ENCODE assay signal across 8 mouse cellular contexts in genomic region chr11:78189234-78190040, GRCm38 (mm10). TPM values are rescaled to one million over a fixed set of nuclear protein-coding genes. Genes with fewer than 3 reads are reported as not detected.
A peak's percentile ranks its signal among the peaks of the same experiment; 100 is the strongest.
DNase-seq lines count a peak whose midpoint lies in the region; ATAC-seq and TF ChIP-seq lines count a peak whose summit lies in the region.

No protein-coding gene starts in this region.

- ATAC-seq in forebrain, embryonic 14.5 days, result peak; percentile 88
- 0 out of 2 replicates have a peak, but pooled peaks have one; percentile 6 for ATAC-seq in neutrophil, adult 5-6 weeks (ENCODE audit: extremely low read depth, insufficient number of reproducible peaks, low FRiP score, poor library complexity, severe bottlenecking)

- TF ChIP-seq CTCF in C2C12 (IDR thresholded peaks at IDR 0.05; ENCODE audit: control insufficient read depth, insufficient read depth, insufficient read length), result no peak

- H3K9ac ChIP-seq in forebrain, embryonic 14.5 days (ENCODE audit: low read length), result peak overlapping the region; percentile 93

- peak overlapping the region; percentile 82 for H3K4me3 ChIP-seq in C2C12 (ENCODE audit: insufficient read depth, poor library complexity, severe bottlenecking)
- H3K4me3 ChIP-seq in forebrain, embryonic 14.5 days (ENCODE audit: low read depth, low read length), result peak overlapping the region; percentile 70

- H3K27me3 ChIP-seq in C2C12 (ENCODE audit: control insufficient read depth, insufficient read depth, insufficient read length), result no peaks in the 10 kb centered on the region
- no peaks in the 10 kb centered on the region for H3K27me3 ChIP-seq in forebrain, embryonic 14.5 days (replicated peaks; ENCODE audit: control insufficient read depth, insufficient read depth, low read length)

- H3K9me3 ChIP-seq in forebrain, embryonic 14.5 days (replicated peaks; ENCODE audit: control insufficient read depth, low read length), result no peaks in the 10 kb centered on the region

- H3K4me1 ChIP-seq in forebrain, embryonic 14.5 days (ENCODE audit: control insufficient read depth, insufficient read depth, low read length), result peaks cover 7% of the 10 kb centered on the region; the same call in 1 of the 2 replicates

- peak overlapping the region; percentile 65 for H3K4me2 ChIP-seq in forebrain, embryonic 14.5 days (ENCODE audit: low read length)

- H3K27ac ChIP-seq in forebrain, embryonic 14.5 days (ENCODE audit: low read depth, low read length), result peak overlapping the region; percentile 95

- DNase-seq in adrenal gland, adult 18-20 months (ENCODE audit: low spot score in 2 of 2), result peak; percentile 43 to 58
- peak; percentile 90 for DNase-seq in forebrain, embryonic 14.5 days (ENCODE audit: low spot score)
- peak; percentile 75 to 83 for DNase-seq in heart, postnatal 10 days
- DNase-seq in kidney, postnatal 36 days, result peak; percentile 75 to 84
- DNase-seq in lung, adult 18-20 months, result peak; percentile 57 to 69
- DNase-seq in spleen, postnatal 36 days (ENCODE audit: low spot score in 2 of 2), result no peak

- peak overlapping the region; percentile 80 for H3ac ChIP-seq in C2C12 (ENCODE audit: control insufficient read depth, insufficient read length, low read depth)

- peaks cover 11% of the 10 kb centered on the region for H3K79me3 ChIP-seq in C2C12 (ENCODE audit: low read depth)

- intact Hi-C loops in heart, postnatal 10 days (cut with DNase I), result no loop called here

- WGBS in forebrain, embryonic 14.5 days, result under 1% methylated on average over 40 of the region's 42 CpGs

- peaks cover 46% of the 10 kb centered on the region for H3K79me2 ChIP-seq in C2C12 (ENCODE audit: control insufficient read depth, insufficient read depth)

- peaks cover 46% of the 10 kb centered on the region for H3K36me3 ChIP-seq in C2C12 (ENCODE audit: control insufficient read depth, insufficient read depth)
- peaks cover 30% of the 10 kb centered on the region for H3K36me3 ChIP-seq in forebrain, embryonic 14.5 days (ENCODE audit: control insufficient read depth, insufficient read depth, low read length)

TF ChIP-seq in C2C12, 6 proteins besides CTCF, POLR2A, EP300 and RAD21:
- peak; percentile 32 for TF ChIP-seq MAX (IDR thresholded peaks at IDR 0.05)
- TF ChIP-seq USF1 (IDR thresholded peaks at IDR 0.05; ENCODE audit: low read depth), result no peak
- TF ChIP-seq MYOG (IDR thresholded peaks at IDR 0.05; ENCODE audit: control insufficient read depth, extremely low read depth, insufficient read length), result no peak
- no peak for TF ChIP-seq FOSL1 (IDR thresholded peaks at IDR 0.05; ENCODE audit: insufficient read depth, low read length, poor library complexity, severe bottlenecking)
- TF ChIP-seq MYOD1 (IDR thresholded peaks at IDR 0.05; ENCODE audit: control insufficient read depth, insufficient read length, low read depth), result no peak
- no peak for TF ChIP-seq CEBPB (IDR thresholded peaks at IDR 0.05; ENCODE audit: low read depth)

RNA-seq across cellular contexts. Expression of gene Rab34, which starts 1.2 kb away (rescaled TPM):
- polyA plus RNA-seq in C2C12 (2012; fragmentation: generic; extraction: Trizol), result 182 TPM
- total RNA-seq in adrenal gland, adult 18-20 months (2021), result 10 to 100 TPM; 69.9 to 71.9 TPM
- 48.1 and 48.2 TPM in 2 replicates for polyA plus RNA-seq in forebrain, embryonic 14.5 days (2014; fragmentation: Nextera tagmentation; extraction: Ambion mirVana)
- 10 to 100 TPM; 22.3 to 24.3 TPM for total RNA-seq in heart, postnatal 10 days (2021)
- not detected in 2 replicates for total RNA-seq in neutrophil, adult 5-6 weeks (2017)

RNA-seq across cellular contexts. Expression of gene Proca1, which starts 3.8 kb away (rescaled TPM):
- 0.18 TPM for polyA plus RNA-seq in C2C12 (2012; fragmentation: generic; extraction: Trizol)
- total RNA-seq in adrenal gland, adult 18-20 months (2021), result 10 to 100 TPM; 14.6 to 22.9 TPM
- 0.55 and 0.73 TPM in 2 replicates for polyA plus RNA-seq in forebrain, embryonic 14.5 days (2014; fragmentation: Nextera tagmentation; extraction: Ambion mirVana)
- 1 to 10 TPM; 1.5 to 3.1 TPM for total RNA-seq in heart, postnatal 10 days (2021)
- total RNA-seq in neutrophil, adult 5-6 weeks (2017), result 0.74 TPM in 1 of 2 replicates, not detected in the other

RNA-seq across cellular contexts. Expression of gene Rpl23a, which starts 6.1 kb away (rescaled TPM):
- 4,612 TPM for polyA plus RNA-seq in C2C12 (2012; fragmentation: generic; extraction: Trizol)
- 1,000 to 10,000 TPM; 1,582 to 1,912 TPM for total RNA-seq in adrenal gland, adult 18-20 months (2021)
- 1,011 and 1,206 TPM in 2 replicates for polyA plus RNA-seq in forebrain, embryonic 14.5 days (2014; fragmentation: Nextera tagmentation; extraction: Ambion mirVana)
- 100 to 1,000 TPM; 965 to 994 TPM for total RNA-seq in heart, postnatal 10 days (2021)
- total RNA-seq in neutrophil, adult 5-6 weeks (2017), result 1,363 and 1,388 TPM in 2 replicates

RNA-seq across cellular contexts. Expression of gene Tlcd1, which starts 12.9 kb away (rescaled TPM):
- polyA plus RNA-seq in C2C12 (2012; fragmentation: generic; extraction: Trizol), result 15.9 TPM
- 10 to 100 TPM; 54.7 to 76.5 TPM for total RNA-seq in adrenal gland, adult 18-20 months (2021)
- polyA plus RNA-seq in forebrain, embryonic 14.5 days (2014; fragmentation: Nextera tagmentation; extraction: Ambion mirVana), result 4.4 and 4.5 TPM in 2 replicates
- total RNA-seq in heart, postnatal 10 days (2021), result 1 to 10 TPM; 9.1 to 9.4 TPM
- total RNA-seq in neutrophil, adult 5-6 weeks (2017), result 5.4 and 6.1 TPM in 2 replicates

RNA-seq across cellular contexts. Expression of gene Nek8, which starts 13.0 kb away (rescaled TPM):
- 8.9 TPM for polyA plus RNA-seq in C2C12 (2012; fragmentation: generic; extraction: Trizol)
- 10 to 100 TPM in 1 of 2 experiments, 1 to 10 TPM in 1; 9.8 to 12.8 TPM for total RNA-seq in adrenal gland, adult 18-20 months (2021)
- polyA plus RNA-seq in forebrain, embryonic 14.5 days (2014; fragmentation: Nextera tagmentation; extraction: Ambion mirVana), result 4.6 and 5.5 TPM in 2 replicates
- 1 to 10 TPM; 4.5 to 5.4 TPM for total RNA-seq in heart, postnatal 10 days (2021)
- total RNA-seq in neutrophil, adult 5-6 weeks (2017), result 14.1 and 16.1 TPM in 2 replicates

Comparison
In these comparisons a context has a peak if more than half of its experiments do, and no peak if none do; other contexts are left out.
1. DNase-seq: peak in adrenal gland, adult 18-20 months (2 of 2), forebrain, embryonic 14.5 days (single experiment), heart, postnatal 10 days (2 of 2), kidney, postnatal 36 days (2 of 2) and lung, adult 18-20 months (2 of 2); none in spleen, postnatal 36 days (0 of 2).
2. RNA of gene Rab34, which starts 1.2 kb away (total RNA-seq): 69.9 to 71.9 TPM in adrenal gland, adult 18-20 months and 22.3 to 24.3 TPM in heart, postnatal 10 days; not detected in neutrophil, adult 5-6 weeks; every median in the first group is over 10 times any median in the second.